Mouse (Mus musculus) midbrain, embryonic 14.5 days (tissue): Measurements from ENCODE around the gene Plcb4. TPM values are rescaled to one million over a fixed set of nuclear protein-coding genes. Genes with fewer than 3 reads are reported as not detected.
"Not testable (repeated sequence)": the region's sequence is repeated elsewhere in the genome, so short reads cannot be mapped to it uniquely, and the experiment has no call there.

ENCODE experiments used
- ATAC-seq: fragments of 200-750 bp; cut with Nextera tagmentation; 2 replicates; pipeline ENCODE4 v1.8.0; 2017; ENCODE audit warnings: moderate number of reproducible peaks, moderate library complexity; ENCODE audit not compliant: low FRiP score, low TSS enrichment
- DNase-seq: peaks from one replicate; pipeline ENCODE4 v3.0.0-alpha.2; 2015
- H3K27ac ChIP-seq: fragments of 300-500 bp; sonication (generic); replicated peaks from 2 replicates; pipeline ENCODE4 v1.5.1; 2014; ENCODE audit warnings: mild to moderate bottlenecking, low read depth, low read length, moderate library complexity
- H3K27me3 ChIP-seq: fragments of 300-500 bp; sonication (generic); 2 replicates; pipeline ENCODE4 v1.6.1; 2014; ENCODE audit warnings: low read length, control low read depth, mixed read lengths; ENCODE audit not compliant: control insufficient read depth, insufficient read depth
- H3K36me3 ChIP-seq: fragments of 300-500 bp; sonication (generic); 2 replicates; pipeline ENCODE4 v1.6.1; 2014; ENCODE audit warnings: low read length, control low read depth; ENCODE audit not compliant: control insufficient read depth, insufficient read depth
- H3K4me1 ChIP-seq: fragments of 300-500 bp; sonication (generic); 2 replicates; pipeline ENCODE4 v1.6.1; 2014; ENCODE audit warnings: mild to moderate bottlenecking, antibody characterized with exemption, low read length, control low read depth; ENCODE audit not compliant: control insufficient read depth, insufficient read depth
- H3K4me2 ChIP-seq: fragments of 300-500 bp; sonication (generic); 2 replicates; pipeline ENCODE4 v1.6.1; 2014; ENCODE audit warnings: mild to moderate bottlenecking, low read length, moderate library complexity
- H3K4me3 ChIP-seq: fragments of 300-500 bp; sonication (generic); replicated peaks from 2 replicates; pipeline ENCODE4 v1.5.1; 2014; ENCODE audit warnings: low read depth, low read length
- H3K9ac ChIP-seq: fragments of 300-500 bp; sonication (generic); replicated peaks from 2 replicates; pipeline ENCODE4 v1.6.1; 2014; ENCODE audit warnings: mild to moderate bottlenecking, low read length, moderate library complexity
- H3K9me3 ChIP-seq: fragments of 300-500 bp; sonication (generic); 2 replicates; pipeline ENCODE4 v1.6.1; 2016; ENCODE audit warnings: low read length, control low read depth, mixed read lengths; ENCODE audit not compliant: control insufficient read depth
- WGBS: fragments of 180-500 bp; shearing (Covaris S2); extraction: QIAGEN DNeasy Blood & Tissue Kit; methylation state at CpG from one replicate; pipeline ENCODE4 v1.1.7; 2014; 5-methylcytosine and 5-hydroxymethylcytosine counted together
- polyA plus RNA-seq: library from polyadenylated mRNA; unstranded; fragments of >200 nt; fragmentation: Nextera tagmentation; extraction: Ambion mirVana; gene quantifications from 2 replicates; pipeline ENCODE4 v1.2.1, GENCODE M21; 2014

Plcb4 gene
- polyA plus RNA-seq, 1 experiment from 2014 or later: 52.4 TPM

DNA sequence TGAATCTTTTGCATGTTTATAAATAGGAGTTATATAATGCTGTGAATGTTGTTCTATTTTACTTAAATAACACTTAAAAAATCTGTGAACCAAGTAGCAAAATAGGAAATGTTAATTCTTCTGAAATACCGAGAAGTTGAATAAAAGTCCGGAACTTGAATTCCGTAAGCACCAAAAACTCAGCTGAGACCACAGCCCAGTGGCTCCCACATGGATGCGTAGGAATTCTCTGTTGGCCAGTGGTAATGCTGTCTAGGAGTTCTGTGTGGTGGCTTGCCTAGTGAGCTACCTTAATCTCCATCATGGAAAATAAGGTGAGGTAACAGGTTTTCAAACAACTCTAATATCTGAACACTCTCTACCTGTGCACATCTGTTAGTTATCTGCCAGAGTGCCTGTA lies 312.1 kb downstream of the Plcb4 start:
- no peak overlapping the region for H3K4me2 ChIP-seq
- no peaks in the 10 kb centered on the region for H3K27me3 ChIP-seq
- no peak for DNase-seq
- H3K4me3 ChIP-seq: no peak overlapping the region
- no peak overlapping the region for H3K9ac ChIP-seq
- no peaks in the 10 kb centered on the region for H3K4me1 ChIP-seq
- H3K27ac ChIP-seq: no peak overlapping the region
- WGBS: 98% methylated on average over 4 of the region's 4 CpGs
- peaks cover 9% of the 10 kb centered on the region; the same call in 1 of the 2 replicates for H3K36me3 ChIP-seq
- ATAC-seq: no peak
- no peaks in the 10 kb centered on the region for H3K9me3 ChIP-seq

DNA sequence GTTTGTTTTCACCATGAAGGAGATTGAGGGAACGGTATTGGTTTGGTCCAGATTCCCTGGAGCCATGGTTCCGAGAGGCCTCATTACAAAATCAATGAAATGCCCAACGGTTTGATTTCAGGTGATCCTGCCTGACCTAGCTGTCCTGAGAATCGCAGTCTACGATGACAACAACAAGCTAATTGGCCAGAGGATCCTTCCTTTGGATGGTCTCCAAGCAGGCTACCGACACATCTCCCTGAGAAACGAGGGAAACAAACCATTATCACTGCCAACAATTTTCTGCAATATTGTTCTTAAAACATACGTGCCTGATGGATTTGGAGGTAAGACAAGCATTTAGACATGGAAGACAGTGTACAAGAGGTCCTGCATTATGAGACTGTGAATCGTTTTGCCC lies 317.2 kb downstream of the Plcb4 start:
- H3K4me3 ChIP-seq: no peak overlapping the region
- ATAC-seq (no peak), DNase-seq (no peak)
- H3K4me1 ChIP-seq: no peaks in the 10 kb centered on the region
- peaks cover 11% of the 10 kb centered on the region; the same call in 1 of the 2 replicates for H3K36me3 ChIP-seq
- H3K9me3 ChIP-seq: no peaks in the 10 kb centered on the region
- H3K9ac ChIP-seq: no peak overlapping the region
- no peak overlapping the region for H3K27ac ChIP-seq
- 87% methylated on average over 9 of the region's 9 CpGs for WGBS
- H3K4me2 ChIP-seq: no peak overlapping the region
- no peaks in the 10 kb centered on the region for H3K27me3 ChIP-seq

DNA sequence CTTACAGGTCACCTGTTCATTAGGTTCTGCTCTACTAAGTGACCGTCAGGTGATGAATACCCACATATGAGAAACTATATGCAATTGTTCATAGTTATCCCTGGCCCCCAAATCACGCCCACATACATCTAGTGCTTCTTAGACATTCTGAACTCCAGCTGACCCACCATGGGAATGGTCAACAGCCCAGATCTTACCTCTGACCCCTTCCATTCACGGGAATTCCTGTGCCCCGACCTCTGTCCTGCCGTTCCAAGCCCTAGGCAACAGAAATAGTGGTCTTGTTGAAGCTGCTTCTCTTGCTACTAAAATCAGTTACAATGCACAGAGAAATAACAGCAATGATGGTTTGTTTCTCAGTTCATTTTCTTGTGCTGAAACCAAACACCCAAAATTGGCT lies 320.0 kb downstream of the Plcb4 start:
- WGBS: 66% methylated on average over 5 of the region's 5 CpGs

DNA sequence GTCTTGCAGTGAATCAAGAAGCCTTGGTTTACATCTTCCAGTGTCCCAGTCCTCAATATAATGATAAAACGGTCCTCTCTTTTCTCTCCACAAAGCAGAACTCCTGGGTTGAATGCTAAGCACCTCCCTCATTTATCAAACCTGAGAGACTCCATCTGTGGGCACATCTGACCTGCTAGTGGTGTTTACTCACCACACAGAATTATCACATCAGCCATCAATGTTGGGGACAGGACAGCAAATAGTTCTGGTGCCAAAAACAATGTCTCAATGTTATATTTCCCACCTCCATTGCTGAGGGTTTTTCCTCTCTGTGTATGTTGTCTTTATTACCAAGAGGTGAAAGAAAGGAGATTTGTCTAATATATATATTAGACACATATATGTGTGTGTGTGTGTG lies 321.6 kb downstream of the Plcb4 start:
- no peaks in the 10 kb centered on the region for H3K9me3 ChIP-seq
- DNase-seq (no peak), ATAC-seq (no peak)
- no peaks in the 10 kb centered on the region for H3K4me1 ChIP-seq
- H3K9ac ChIP-seq: no peak overlapping the region
- no peak overlapping the region for H3K4me2 ChIP-seq
- no peak overlapping the region for H3K4me3 ChIP-seq
- 72% methylated on average over 1 of the region's 1 CpGs for WGBS
- no peak overlapping the region for H3K27ac ChIP-seq
- H3K36me3 ChIP-seq: peaks cover 19% of the 10 kb centered on the region
- no peaks in the 10 kb centered on the region for H3K27me3 ChIP-seq

More for the DNA sequence above, 320.0 kb downstream of the Plcb4 start:
- no peaks in the 10 kb centered on the region for H3K4me1 ChIP-seq
- ATAC-seq (no peak), DNase-seq (no peak)
- H3K36me3 ChIP-seq: peaks cover 15% of the 10 kb centered on the region
- H3K4me3 ChIP-seq: no peak overlapping the region
- H3K9me3 ChIP-seq: no peaks in the 10 kb centered on the region
- no peak overlapping the region for H3K4me2 ChIP-seq
- H3K27ac ChIP-seq: no peak overlapping the region
- no peak overlapping the region for H3K9ac ChIP-seq
- H3K27me3 ChIP-seq: no peaks in the 10 kb centered on the region

DNA sequence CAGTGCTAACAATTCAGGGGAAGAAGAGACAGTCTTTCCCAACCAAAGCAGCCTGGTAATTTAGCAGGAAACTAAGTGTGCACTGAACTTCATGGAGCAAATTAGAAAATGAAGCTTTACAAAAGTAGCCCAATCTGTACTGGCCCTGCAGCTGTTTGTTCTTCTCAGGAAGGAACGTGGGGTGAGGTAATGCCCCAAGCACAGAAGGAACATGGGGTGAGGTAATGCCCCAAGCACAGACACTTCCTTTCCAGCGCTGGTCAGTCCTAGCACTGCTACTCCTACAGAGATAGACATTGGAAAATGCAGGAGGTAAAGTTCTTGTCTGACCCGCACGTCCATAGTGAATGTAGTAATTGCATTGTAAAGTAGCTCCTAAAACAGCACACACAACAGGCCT lies 325.2 kb downstream of the Plcb4 start:
- H3K9me3 ChIP-seq: no peaks in the 10 kb centered on the region
- no peak overlapping the region for H3K4me3 ChIP-seq
- H3K4me1 ChIP-seq: no peaks in the 10 kb centered on the region
- DNase-seq (no peak), ATAC-seq (no peak)
- peaks cover 16% of the 10 kb centered on the region for H3K36me3 ChIP-seq
- H3K4me2 ChIP-seq: no peak overlapping the region
- H3K9ac ChIP-seq: no peak overlapping the region
- 89% methylated on average over 4 of the region's 4 CpGs for WGBS
- H3K27ac ChIP-seq: no peak overlapping the region
- H3K27me3 ChIP-seq: no peaks in the 10 kb centered on the region

DNA sequence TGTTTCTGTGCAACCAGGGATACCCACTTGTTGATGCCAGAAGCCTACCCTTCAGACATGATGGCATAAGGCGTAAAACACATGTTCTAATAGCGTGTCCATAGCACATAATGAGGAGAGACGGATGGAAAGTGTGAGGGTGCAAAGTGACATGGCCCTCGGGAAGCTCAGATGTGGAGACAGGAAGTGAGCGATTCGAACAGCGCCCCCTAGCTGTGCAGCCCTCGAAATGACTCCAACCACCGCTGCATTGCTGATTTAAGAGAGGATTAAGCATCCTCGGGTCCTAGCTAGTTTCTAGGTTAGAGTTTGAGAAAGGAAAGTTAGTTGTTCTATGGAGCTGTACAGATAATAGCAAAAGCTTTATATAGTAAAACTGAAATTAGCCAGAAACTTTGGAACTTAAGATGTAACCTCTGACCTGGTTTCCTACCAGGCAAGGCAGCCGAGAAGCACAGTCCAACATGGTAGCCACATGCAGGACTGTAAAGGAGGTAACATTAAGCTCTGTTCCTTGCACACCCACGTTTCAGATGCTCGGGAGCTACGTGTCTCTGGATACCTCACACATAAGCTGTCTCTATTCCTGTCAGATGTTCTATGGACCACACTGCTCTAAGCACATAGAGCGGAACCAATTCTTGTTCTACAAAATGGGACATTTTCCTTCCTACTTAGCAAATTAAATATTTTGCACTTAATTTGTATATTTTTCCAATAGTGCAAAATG lies 326.9 kb downstream of the Plcb4 start:
- H3K27me3 ChIP-seq: no peaks in the 10 kb centered on the region
- H3K4me3 ChIP-seq: no peak overlapping the region
- H3K4me1 ChIP-seq: no peaks in the 10 kb centered on the region
- no peaks in the 10 kb centered on the region for H3K9me3 ChIP-seq
- WGBS: 87% methylated on average over 15 of the region's 15 CpGs
- H3K36me3 ChIP-seq: peaks cover 16% of the 10 kb centered on the region
- ATAC-seq: no peak
- no peak overlapping the region for H3K9ac ChIP-seq
- no peak overlapping the region for H3K4me2 ChIP-seq
- no peak for DNase-seq
- no peak overlapping the region for H3K27ac ChIP-seq

DNA sequence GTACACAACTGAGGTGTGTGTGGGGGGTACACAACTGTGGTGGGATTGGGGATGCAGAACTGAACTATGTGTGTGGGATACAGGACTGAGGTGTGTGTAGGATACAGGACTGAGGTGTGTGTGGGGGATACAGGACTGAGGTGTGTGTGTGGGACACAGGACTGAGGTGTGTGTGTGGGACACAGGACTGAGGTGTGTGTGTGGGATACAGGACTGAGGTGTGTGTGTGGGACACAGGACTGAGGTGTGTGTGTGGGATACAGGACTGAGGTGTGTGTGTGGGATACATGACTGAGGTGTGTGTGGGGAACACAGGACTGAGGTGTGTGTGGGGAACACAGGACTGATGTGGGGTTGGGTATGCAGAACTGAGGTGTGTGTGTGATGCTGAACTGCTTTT lies 329.7 kb downstream of the Plcb4 start:
- not testable (repeated sequence) for ATAC-seq, H3K27ac ChIP-seq, H3K36me3 ChIP-seq, H3K4me2 ChIP-seq, H3K9ac ChIP-seq, H3K27me3 ChIP-seq, H3K4me1 ChIP-seq, DNase-seq, H3K4me3 ChIP-seq, H3K9me3 ChIP-seq

DNA sequence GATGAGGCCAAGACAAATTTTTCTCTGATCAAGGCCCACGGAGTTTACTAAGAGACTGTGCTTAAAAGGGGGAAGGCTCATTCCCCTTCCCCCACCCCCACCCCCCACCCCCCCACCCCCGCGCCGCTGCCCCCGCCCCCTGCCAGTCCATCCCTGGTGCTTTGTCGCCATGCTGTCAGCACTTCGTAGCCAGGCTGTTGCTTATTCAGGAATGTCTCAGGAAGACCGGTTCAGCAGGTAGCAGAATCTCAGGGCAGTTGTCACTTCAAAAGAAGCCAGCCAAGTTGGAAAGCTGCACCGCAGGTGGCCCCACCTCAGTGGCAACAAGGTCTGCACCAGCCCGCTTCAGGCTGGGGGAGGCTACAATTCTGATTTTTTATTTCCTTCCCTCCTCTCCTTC lies 331.9 kb downstream of the Plcb4 start:
- not testable (repeated sequence) for H3K27me3 ChIP-seq, H3K36me3 ChIP-seq, ATAC-seq, DNase-seq, H3K4me2 ChIP-seq, H3K27ac ChIP-seq, H3K9ac ChIP-seq, H3K4me1 ChIP-seq, H3K9me3 ChIP-seq, H3K4me3 ChIP-seq
- 70% methylated on average over 10 of the region's 10 CpGs for WGBS

DNA sequence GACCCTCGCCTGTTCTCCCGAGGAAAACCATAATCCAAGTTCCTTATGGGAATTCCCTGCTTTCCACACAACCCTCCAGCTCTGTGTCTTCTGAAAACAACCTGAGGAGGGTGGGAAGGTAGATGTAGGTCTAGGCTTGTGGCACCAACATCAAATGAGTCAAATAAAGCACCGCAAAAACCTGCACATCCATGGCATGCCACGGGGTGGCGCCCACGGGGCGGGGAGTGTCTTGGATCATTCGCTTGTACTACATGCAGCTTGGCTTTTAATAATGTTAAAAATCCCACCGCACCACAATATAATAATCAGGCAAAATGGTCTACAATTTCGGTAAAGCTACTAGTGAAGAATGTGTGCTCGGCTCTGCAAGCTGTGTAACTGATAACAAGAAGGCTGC lies 334.5 kb downstream of the Plcb4 start:
- H3K9ac ChIP-seq: no peak overlapping the region
- no peak overlapping the region for H3K4me3 ChIP-seq
- H3K27ac ChIP-seq: no peak overlapping the region
- DNase-seq: no peak
- H3K4me2 ChIP-seq: no peak overlapping the region
- peaks cover 4% of the 10 kb centered on the region; the same call in 1 of the 2 replicates for H3K36me3 ChIP-seq
- no peaks in the 10 kb centered on the region for H3K27me3 ChIP-seq
- 0 out of 2 replicates have a peak, but pooled peaks cover 3% of the 10 kb centered on the region for H3K4me1 ChIP-seq
- no peak for ATAC-seq
- WGBS: 84% methylated on average over 11 of the region's 11 CpGs
- no peaks in the 10 kb centered on the region for H3K9me3 ChIP-seq
